ENCODE assay signal across 8 mouse cellular contexts in the genomic region with DNA sequence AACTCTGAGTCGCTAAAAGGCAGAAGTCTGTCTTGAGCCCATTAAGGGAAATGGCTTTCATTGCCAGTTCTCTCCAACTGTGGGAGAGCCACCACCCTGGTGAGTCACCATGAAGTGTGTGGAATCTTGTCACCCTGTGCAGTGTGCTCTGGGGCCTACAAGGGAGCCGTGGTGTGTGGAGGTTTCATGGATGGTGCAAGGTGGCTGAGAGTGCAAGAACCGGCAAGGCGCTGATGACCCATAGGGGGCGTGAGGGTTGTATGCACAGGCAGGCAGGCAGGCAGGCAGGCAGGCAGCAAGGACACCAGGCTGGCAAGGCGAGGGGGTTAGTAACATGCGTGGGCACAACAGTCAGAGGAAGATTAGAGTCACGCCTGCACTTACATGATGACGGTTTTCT. TPM values are rescaled to one million over a fixed set of nuclear protein-coding genes. Genes with fewer than 3 reads are reported as not detected.
A peak's percentile ranks its signal among the peaks of the same experiment; 100 is the strongest.
DNase-seq lines count a peak whose midpoint lies in the region; ATAC-seq and TF ChIP-seq lines count a peak whose summit lies in the region.

No protein-coding gene starts in this region.

- ATAC-seq in heart, postnatal 0 days (ENCODE audit: insufficient read depth, low read depth), result peak; percentile 13; the same call in 1 of the 2 replicates

- peak; percentile 53 for TF ChIP-seq CTCF in heart, postnatal 0 days (IDR thresholded peaks at IDR 0.05; ENCODE audit: low read depth)

- 0 out of 2 replicates have a peak, but pooled peaks cover 5% of the 10 kb centered on the region for H3K4me1 ChIP-seq in heart, postnatal 0 days (ENCODE audit: control insufficient read depth, insufficient read depth)

- H3K4me3 ChIP-seq in heart, postnatal 0 days (ENCODE audit: low read depth, low read length), result no peak overlapping the region

- no peaks in the 10 kb centered on the region for H3K27me3 ChIP-seq in heart, postnatal 0 days (ENCODE audit: control insufficient read depth, insufficient read depth, low read length)

- peaks cover 32% of the 10 kb centered on the region for H3K36me3 ChIP-seq in heart, postnatal 0 days (replicated peaks; ENCODE audit: control insufficient read depth, insufficient read depth, low read length)

- no peak overlapping the region for H3K9ac ChIP-seq in heart, postnatal 0 days (replicated peaks; ENCODE audit: low read depth, low read length)

- no peak for TF ChIP-seq EP300 in heart, postnatal 0 days (IDR thresholded peaks at IDR 0.05; ENCODE audit: low read depth)

- H3K27ac ChIP-seq in heart, postnatal 0 days (ENCODE audit: low read depth), result no peak overlapping the region

- DNase-seq in heart, postnatal 0 days (ENCODE audit: low spot score), result no peak
- DNase-seq in heart, postnatal 14 days, result no peak
- peak; percentile 32 for DNase-seq in urinary bladder, postnatal 14 days (ENCODE audit: low spot score)
- DNase-seq in urinary bladder, postnatal 25 days (ENCODE audit: low spot score), result no peak
- peak; percentile 9 for DNase-seq in embryo, embryonic 11.5 days (ENCODE audit: low read depth, low spot score)
- peak; percentile 55 for DNase-seq in left cerebral cortex, postnatal 4 days
- DNase-seq in right cerebral cortex, postnatal 36 days (ENCODE audit: low spot score in 2 of 2), result peak; percentile 33 to 50
- no peak for DNase-seq in gastrocnemius, postnatal 36 days

- no peaks in the 10 kb centered on the region for H3K9me3 ChIP-seq in heart, postnatal 0 days (replicated peaks; ENCODE audit: control insufficient read depth, low read length)

- 46% methylated on average over 9 of the region's 9 CpGs for WGBS in heart, postnatal 0 days

- intact Hi-C loops in heart, postnatal 14 days (cut with DNase I), result no loop called here
- intact Hi-C loops in left cerebral cortex, postnatal 4 days (cut with DNase I), result no loop called here
- intact Hi-C loops in gastrocnemius, postnatal 36 days (cut with DNase I), result no loop called here

- no peak overlapping the region for H3K4me2 ChIP-seq in heart, postnatal 0 days (ENCODE audit: low read depth, low read length)

RNA-seq across cellular contexts. Expression of a gene that starts 37.2 kb away (rescaled TPM):
- total RNA-seq in heart, postnatal 0 days (2014; rRNA removed; ENCODE audit: low replicate concordance), result 36.8 and 37.4 TPM in 2 replicates
- polyA plus RNA-seq in heart, postnatal 0 days (2015; fragmentation: Nextera tagmentation; extraction: Ambion mirVana), result 26.0 and 26.5 TPM in 2 replicates
- 10 to 100 TPM; 17.6 to 18.1 TPM for total RNA-seq in heart, postnatal 14 days (2021)
- 10 to 100 TPM; 26.0 to 27.0 TPM for total RNA-seq in left cerebral cortex, postnatal 4 days (2021)
- total RNA-seq in gastrocnemius, postnatal 36 days (2021), result 1 to 10 TPM; 5.6 to 7.4 TPM

Comparison
In these comparisons a context has a peak if more than half of its experiments do, and no peak if none do; other contexts are left out.
1. DNase-seq: peak in urinary bladder, postnatal 14 days (single experiment), embryo, embryonic 11.5 days (single experiment), left cerebral cortex, postnatal 4 days (single experiment) and right cerebral cortex, postnatal 36 days (2 of 2); none in heart, postnatal 0 days (single experiment), heart, postnatal 14 days (0 of 2), urinary bladder, postnatal 25 days (single experiment) and gastrocnemius, postnatal 36 days (0 of 2).